Mouse (Mus musculus) adrenal gland, postnatal 14 days (tissue): ENCODE measurements around the gene 4833427G06Rik. TPM values are rescaled to one million over a fixed set of nuclear protein-coding genes. Genes with fewer than 3 reads are reported as not detected.

ENCODE experiments used
- DNase-seq: peaks from one replicate; pipeline ENCODE4 v3.0.0; 2021; ENCODE audit warnings: mixed read lengths
- microRNA-seq, 2 experiments: library from miRNA; unstranded; fragments of <30 nt; microRNA quantifications; one replicate each; pipeline ENCODE4 v1.2.0; 2021
- total RNA-seq: library from RNA; stranded (reverse); gene quantifications from 2 replicates; pipeline ENCODE4 v1.2.3, GENCODE M21; 2021

4833427G06Rik gene
- total RNA-seq, 1 experiment from 2014 or later, result not detected

GRCm38 (mm10) chr9:51068202-51068601 lies 33.7 kb downstream of the 4833427G06Rik start:
- DNase-seq, result no peak

GRCm38 (mm10) chr9:51060601-51061000 lies 41.3 kb downstream of the 4833427G06Rik start, which contains the start of gene Btg4:
Btg4 (plus strand) TSS chr9:51060901.
- DNase-seq, result no peak

GRCm38 (mm10) chr9:51058951-51059521 lies 42.8 kb downstream of the 4833427G06Rik start:
- no peak for DNase-seq

GRCm38 (mm10) chr9:51056360-51057324 lies 45.2 kb downstream of the 4833427G06Rik start:
- DNase-seq, result no peak

DNA sequence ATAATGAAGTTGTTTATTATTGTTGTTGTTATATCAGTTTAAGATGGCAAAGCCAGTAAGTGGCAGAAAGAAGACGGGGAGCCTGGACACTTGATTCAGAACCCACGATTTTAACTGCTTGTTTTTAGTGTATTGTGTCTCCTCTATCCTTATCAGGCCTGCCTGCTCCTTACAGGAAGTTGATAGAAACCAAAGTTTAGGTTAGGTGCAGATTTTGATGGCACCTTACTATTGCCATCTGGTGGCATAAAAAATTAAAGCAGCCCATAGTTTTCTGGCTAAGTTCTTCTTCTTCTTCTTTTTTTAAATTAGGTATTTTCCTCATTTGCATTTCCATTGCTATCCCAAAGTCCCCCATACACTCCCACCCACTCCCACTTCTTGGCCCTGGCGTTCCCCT lies 49.7 kb downstream of the 4833427G06Rik start:
- DNase-seq, result no peak

GRCm38 (mm10) chr9:51042136-51042535 lies 59.7 kb downstream of the 4833427G06Rik start:
- DNase-seq, result no peak

DNA sequence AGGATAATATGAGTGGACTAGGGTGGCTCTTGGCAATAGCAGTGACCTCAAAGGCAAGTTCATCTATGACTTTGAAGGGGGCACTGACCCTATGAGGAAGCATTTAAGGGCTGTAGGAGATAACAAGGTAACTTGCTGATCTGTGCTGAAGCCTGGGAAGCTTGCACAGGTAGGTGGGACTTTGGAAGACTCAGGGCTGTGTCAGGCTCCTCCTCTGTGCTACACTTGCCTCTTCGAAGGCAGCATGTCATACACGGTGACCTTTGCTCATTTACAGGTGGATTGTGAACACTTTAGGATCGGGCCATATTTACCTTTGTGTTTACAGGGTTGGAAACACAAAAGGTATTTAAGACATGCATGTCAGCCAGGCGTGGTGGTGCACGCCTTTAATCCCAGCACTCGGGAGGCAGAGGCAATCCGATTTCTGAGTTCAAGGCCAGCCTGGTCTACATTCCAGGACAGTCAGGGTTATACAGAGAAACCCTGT lies 60.3 kb downstream of the 4833427G06Rik start:
- no peak for DNase-seq

DNA sequence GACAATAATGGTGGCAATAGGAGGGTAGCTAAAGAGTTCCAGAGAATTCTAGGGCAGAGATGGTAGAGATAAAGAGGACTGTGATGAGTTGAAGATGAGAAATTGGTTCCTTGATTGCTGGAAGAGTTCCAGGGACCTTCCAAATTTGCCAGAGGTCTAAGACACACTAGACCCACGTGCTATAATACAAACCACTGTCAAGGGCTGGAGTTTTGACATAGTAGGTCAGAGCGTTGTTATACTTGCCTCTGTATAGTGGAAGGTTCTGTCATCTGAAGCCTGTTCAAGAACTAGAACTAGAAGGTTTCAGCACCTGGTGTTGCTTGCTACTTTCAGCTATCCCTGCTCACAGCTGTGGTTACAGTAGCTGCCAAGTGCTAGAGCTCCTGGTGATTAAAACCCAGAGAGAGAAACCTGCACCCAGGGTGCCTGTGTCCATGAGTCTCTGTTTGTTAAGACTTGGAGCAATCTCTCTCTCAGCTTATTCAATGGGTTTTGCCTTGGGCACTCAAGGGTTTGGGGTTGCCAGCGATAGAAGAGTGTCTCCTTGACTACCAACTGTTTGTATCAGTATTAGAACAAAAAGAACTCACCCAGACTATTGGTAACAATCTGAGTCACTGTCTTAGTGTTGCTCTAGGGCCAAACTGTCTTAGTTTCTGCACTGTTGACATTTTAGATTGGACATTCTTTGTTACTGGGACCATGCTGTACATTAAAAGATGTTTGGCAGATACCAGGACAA lies 68.9 kb downstream of the 4833427G06Rik start:
- no peak for DNase-seq

- DNase-seq, result no peak
Observed at GRCm38 (mm10) chr9:51032291-51032690, 69.6 kb downstream of the 4833427G06Rik start.

- DNase-seq, result no peak
Observed at GRCm38 (mm10) chr9:51031603-51032002, 70.3 kb downstream of the 4833427G06Rik start.

Small RNAs within 50 kb of the gene (microRNA-seq; reads per million reads assigned to microRNA genes)
- 23.6 to 45.2 reads per million in 2 experiments for gene Mir34b
- gene Mir34c, result 417 to 579 reads per million in 2 experiments

Other genes starting within 250 kb of the 4833427G06Rik start
- gene Sik2, start 93.0 kb downstream of the 4833427G06Rik start, total RNA-seq, result 137 and 141 TPM in 2 replicates
- gene Btg4, start 41.2 kb downstream of the 4833427G06Rik start, total RNA-seq, result not detected in 2 replicates
- gene Layn, start 25.0 kb downstream of the 4833427G06Rik start, total RNA-seq, result 8.2 and 8.6 TPM in 2 replicates
- not detected in 2 replicates for gene Gm32742, start 63.4 kb upstream of the 4833427G06Rik start, total RNA-seq
- gene Pou2af1, start 111.6 kb upstream of the 4833427G06Rik start, total RNA-seq, result 1.6 and 7.5 TPM in 2 replicates
- 2.9 and 5.4 TPM in 2 replicates for gene Colca2, start 176.5 kb upstream of the 4833427G06Rik start, total RNA-seq
- 1.0 TPM in 1 of 2 replicates, not detected in the other for gene 1810046K07Rik, start 226.8 kb upstream of the 4833427G06Rik start, total RNA-seq